Mouse (Mus musculus) bone marrow macrophage, adult 2 months (primary cell): ENCODE results near the gene Fam76a. TPM values are rescaled to one million over a fixed set of nuclear protein-coding genes. Genes with fewer than 3 reads are reported as not detected.
A peak's percentile ranks its signal among the peaks of the same experiment; 100 is the strongest.

Source experiments
- H3K27ac ChIP-seq: 2 replicates; pipeline ENCODE4 v1.5.1; 2012; ENCODE audit warnings: low read depth, low read length; ENCODE audit not compliant: insufficient read depth
- H3K4me1 ChIP-seq: 2 replicates; pipeline ENCODE4 v1.6.1; 2012; ENCODE audit warnings: low read length; ENCODE audit not compliant: control insufficient read depth, insufficient read depth
- H3K4me3 ChIP-seq: 2 replicates; pipeline ENCODE4 v1.5.1; 2012; ENCODE audit warnings: mild to moderate bottlenecking, low read length, moderate library complexity; ENCODE audit not compliant: insufficient read depth
- CTCF ChIP-seq: IDR thresholded peaks from 2 replicates; pipeline ENCODE4 v1.5.1; 2012; ENCODE audit warnings: low read depth, mild to moderate bottlenecking, low read length, moderate library complexity
- POLR2A ChIP-seq: IDR thresholded peaks from 2 replicates; pipeline ENCODE4 v1.6.1; 2012; ENCODE audit warnings: mild to moderate bottlenecking, low read depth, low read length, borderline replicate concordance
- polyA plus RNA-seq: library from polyadenylated mRNA; stranded (reverse); fragments of >200 nt; gene quantifications from 2 replicates; pipeline ENCODE4 v1.2.4, GENCODE M21; 2012; ENCODE audit not compliant: missing spikeins, insufficient read depth, insufficient read length

The Fam76a gene
- polyA plus RNA-seq, 1 experiment: 37.6 TPM

DNA sequence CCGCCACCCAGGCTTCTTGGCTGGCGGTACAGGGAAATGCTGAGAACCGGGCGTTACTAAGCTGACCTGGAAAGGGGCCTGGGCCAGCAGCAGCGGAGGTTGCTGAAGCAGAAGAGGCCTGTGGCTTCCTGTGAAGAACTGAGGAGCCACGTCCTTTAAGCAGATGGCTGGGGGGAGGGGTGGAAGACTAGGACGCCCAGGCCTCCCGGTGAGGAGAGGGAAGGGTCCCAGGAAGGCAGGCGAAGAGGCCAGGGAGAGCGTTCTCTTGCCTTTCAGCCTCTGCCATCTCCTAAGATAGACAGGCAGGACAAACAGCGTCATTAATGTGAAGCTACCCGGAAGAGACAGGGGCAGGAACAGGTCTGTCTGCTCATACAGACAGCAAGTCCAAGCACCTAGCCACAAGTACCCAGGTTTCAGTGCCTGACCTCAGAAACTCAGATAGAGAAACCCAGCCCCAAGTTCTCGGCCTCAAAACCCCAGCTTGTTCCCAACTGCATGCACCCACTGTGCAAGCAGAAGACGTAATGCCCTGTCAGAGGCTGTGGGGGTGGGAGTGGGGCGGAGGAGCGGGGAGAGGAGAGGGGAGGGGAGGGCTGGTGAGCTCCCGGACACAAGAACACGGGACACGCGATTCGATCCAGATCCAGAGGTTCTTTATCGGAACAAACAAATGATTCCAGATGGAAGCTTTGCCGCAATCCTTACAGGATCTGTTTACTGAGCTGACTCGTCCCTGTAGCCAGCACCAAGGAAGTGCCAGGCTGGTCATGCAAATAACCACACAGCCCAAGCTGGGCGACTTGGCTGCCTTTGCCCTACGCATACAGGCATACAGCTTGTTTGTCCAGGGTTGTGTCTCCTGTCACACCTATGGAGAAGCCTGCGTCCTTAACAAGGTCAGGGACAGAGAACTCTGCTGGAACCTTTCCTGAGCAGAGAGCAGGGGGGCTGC is 24.0 kb upstream of the Fam76a start:
- Histone ChIP-seq H3K27ac (peak overlapping the region; percentile 80), H3K4me1 (peaks cover 57% of the 10 kb centered on the region), H3K4me3 (peak overlapping the region; percentile 28)

DNA sequence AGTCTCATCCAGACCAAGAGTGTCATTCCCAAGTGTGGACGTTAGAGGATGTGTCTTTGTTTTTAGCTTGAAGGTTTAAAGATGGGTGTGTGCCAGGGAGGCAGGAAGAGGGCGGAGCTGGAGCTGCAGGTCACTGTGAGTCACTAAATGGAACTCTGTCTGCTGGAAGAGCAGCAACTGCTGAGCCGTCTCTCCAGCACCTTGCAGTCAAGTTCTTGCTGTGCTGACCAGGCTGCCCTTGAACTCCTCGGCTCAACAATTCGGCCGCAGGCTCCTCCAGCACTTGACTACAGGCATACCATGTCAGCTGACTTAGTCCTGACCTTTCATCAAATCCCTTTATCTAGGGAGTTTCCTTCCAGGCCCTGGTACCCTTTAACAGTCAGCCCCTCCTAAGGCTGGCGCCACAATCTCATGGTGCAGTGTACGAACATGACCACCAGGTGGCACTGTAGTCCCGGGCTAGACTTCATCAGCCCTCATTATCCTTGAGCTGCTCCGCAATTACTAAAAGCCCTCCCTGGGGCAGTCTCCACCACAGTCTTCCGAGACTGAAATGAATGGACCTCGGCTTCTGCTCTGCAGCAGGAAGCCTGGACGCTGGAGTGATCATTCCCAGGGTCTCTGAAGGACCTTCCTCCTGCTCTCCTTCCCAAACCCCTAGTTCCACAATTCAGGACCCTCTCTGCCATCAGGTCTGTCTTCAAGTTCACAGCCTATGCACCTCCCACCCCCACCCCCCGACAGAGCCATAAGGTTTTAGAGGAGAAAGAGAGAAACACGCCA is 23.1 kb upstream of the Fam76a start:
- Histone ChIP-seq H3K27ac (peak overlapping the region; percentile 80), H3K4me1 (peaks cover 48% of the 10 kb centered on the region), H3K4me3 (peak overlapping the region; percentile 28)
- TF ChIP-seq CTCF (peak; percentile 97), POLR2A (no peak)

More for the DNA sequence above, 24.0 kb upstream of the Fam76a start:
- TF ChIP-seq CTCF (no peak), POLR2A (no peak)

DNA sequence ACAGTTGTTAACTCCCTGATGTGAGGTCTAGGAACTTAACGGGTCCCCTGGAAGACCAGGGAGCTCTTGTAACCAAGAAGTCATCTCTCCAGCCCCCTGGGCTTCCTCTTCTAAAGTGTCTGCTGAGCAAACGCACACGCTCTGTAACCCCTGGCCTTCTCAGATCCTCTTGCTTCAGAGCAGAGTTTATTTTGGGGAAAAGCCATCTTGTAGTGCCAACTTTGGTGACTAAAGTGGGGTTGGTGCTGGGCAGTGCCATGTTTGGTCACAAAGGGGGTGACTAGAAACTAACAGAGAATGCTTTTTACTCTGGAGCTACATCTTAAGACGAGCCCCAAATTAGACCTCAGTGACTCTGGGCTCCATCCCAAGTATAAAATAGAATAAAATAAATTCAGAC is 22.4 kb upstream of the Fam76a start:
- peak overlapping the region; percentile 62 for H3K27ac ChIP-seq
- TF ChIP-seq POLR2A: no peak
- no peak for TF ChIP-seq CTCF

DNA sequence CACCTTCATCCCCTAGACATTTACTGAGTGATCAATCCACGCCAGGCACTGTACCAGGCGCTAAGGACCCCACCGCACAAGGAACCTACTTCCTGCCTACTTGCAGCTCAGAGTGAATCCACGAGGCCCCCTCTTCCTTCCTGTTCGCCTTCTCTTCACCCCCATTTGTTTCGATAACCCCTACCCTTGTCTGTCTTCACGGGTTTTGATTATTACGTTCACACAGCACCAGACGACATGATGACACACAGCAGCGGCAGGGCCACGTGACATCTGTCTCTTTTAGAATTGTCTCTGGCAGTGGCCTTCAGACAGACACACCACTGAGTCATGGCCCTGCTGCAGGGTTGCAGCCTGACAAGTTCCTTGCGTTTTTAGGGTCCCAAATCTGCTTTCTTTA is 21.7 kb upstream of the Fam76a start:
- Histone ChIP-seq H3K4me3 (no peak overlapping the region), H3K27ac (peak overlapping the region; percentile 62), H3K4me1 (peaks cover 47% of the 10 kb centered on the region)
- TF ChIP-seq CTCF (no peak), POLR2A (no peak)

More for the DNA sequence above, 22.4 kb upstream of the Fam76a start:
- Histone ChIP-seq H3K4me1 (peaks cover 45% of the 10 kb centered on the region), H3K4me3 (no peak overlapping the region)

DNA sequence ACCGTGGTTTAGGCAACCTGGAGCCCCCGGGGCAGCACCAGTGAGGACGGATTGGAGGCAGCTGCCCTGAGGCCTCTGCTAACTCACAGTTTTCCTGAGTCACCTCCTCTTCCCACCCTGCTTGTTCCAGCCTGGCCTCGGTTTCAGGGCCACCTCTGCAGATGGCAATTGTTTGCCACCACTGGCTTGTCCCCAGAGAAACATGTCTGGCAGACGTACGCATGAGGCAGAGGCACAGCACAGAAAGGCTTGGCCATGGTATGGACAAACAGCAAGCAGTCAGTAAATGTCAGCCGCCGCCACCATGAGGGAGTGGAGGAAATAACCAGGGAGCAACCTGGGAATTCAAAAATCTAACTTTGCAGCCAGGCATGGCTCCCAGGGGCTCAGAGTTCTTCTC is 20.7 kb upstream of the Fam76a start:
- TF ChIP-seq CTCF: no peak
- TF ChIP-seq POLR2A: no peak
- no peak overlapping the region for H3K27ac ChIP-seq
- peaks cover 42% of the 10 kb centered on the region for H3K4me1 ChIP-seq
- H3K4me3 ChIP-seq: no peak overlapping the region

DNA sequence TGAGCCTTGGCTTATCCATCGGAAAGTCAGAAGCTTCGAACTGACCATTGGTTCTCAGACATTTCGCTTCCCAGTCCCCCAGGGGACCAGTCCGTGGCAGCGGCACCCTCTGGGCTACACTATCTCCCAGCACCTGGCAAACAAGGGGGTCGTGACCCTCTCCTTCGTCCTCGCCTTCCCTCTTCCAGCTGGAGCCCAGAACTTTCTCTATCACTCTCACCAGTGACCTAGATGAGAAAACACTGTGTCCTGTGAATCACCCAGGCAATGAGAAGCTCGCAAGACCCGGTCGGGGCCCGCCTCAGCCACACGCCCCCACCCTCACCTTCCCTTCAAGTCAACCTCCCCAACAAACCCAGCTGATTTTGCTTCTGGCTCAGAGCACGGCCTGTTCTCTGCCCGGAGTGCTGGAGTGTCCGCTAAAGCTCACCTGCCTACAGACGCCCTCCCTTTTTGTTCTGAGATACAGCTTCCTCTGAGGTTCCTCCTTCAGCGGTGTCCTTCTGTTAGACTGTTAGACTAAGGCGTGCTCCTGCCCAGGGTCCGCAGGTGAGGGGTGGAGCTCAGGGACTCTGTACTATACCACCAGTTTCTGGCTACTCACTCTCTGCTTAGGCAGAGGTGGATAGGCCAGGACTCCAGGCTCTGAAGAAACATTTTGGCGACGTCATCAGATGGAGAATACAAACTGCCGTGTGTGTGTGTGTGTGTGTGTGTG is 18.8 kb upstream of the Fam76a start:
- H3K27ac ChIP-seq: no peak overlapping the region
- no peak for TF ChIP-seq CTCF
- no peak for TF ChIP-seq POLR2A
- no peak overlapping the region for H3K4me3 ChIP-seq
- H3K4me1 ChIP-seq: peaks cover 24% of the 10 kb centered on the region

DNA sequence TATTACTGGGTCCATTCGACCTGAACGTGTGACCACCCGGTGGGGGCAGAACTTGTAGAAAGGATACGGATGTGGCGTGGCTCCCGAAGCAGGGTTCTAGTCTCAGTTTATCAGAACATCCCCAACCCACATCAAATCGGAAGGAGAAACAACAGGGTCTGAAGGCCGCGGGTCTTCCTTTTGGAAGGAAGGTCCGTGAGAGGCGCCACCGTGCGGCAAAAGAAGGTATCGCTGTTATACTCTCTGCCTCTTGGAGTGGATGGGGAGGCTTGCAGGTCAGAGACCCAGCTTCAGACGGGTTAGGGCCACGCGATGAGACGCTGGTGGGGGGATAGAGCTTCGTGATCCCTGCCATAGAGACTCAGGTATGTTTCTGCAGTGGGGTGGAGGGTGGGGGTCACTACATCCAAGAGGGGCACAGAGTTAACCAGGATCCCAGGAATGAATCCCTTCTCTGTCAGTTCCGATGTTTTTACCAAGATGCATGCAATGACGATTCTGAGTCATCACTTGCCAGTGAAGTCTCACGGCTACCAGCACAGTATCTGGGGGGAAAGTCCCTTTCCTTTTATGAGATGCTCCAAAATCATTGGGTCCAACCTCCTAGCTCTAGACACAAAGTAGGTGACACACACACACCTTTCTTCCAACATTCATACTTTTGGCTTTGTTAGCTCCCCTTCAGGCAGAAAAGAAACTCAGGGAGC is 17.2 kb upstream of the Fam76a start:
- Histone ChIP-seq H3K27ac (no peak overlapping the region), H3K4me1 (peaks cover 17% of the 10 kb centered on the region), H3K4me3 (no peak overlapping the region)
- no peak for TF ChIP-seq POLR2A
- peak; percentile 84 for TF ChIP-seq CTCF

DNA sequence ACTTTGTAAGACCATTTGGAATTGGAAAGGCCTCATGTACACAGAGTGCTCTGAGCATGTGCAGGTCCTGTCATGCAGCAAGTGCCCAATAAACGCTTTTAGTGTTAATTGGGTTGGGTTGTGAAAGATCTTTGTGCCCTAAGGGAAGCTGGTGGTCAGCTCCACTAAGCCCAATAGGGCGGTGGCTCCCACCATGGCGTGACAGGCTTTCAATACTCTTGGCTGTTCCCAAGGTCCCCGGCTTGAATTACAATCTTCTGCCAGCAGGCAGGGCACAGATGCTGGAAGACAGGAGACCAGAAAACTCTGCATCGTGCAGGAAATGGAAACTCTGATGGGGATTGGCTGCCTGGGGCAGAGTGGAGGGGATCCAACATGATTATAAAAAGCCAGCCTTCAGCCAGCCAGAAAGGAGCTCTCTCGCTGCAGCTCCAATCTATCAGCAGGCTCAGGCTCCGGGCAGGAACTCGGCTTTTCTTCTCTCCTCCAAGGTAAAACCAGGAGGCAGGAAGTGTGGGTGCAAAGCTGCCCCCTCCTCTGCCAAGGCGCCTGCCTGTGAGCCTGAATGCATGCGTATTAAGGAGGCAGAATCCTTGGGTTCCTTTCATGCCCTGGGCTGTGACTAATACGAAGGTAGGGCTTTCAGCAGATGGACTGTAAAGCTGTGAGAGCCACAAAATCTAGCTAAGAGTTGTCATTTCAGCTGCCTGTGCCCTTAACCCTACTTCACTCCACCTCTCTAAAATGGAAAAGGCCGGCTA is 16.0 kb upstream of the Fam76a start:
- no peak overlapping the region for H3K4me3 ChIP-seq
- H3K27ac ChIP-seq: no peak overlapping the region
- TF ChIP-seq CTCF (no peak), POLR2A (no peak)
- peaks cover 8% of the 10 kb centered on the region for H3K4me1 ChIP-seq

DNA sequence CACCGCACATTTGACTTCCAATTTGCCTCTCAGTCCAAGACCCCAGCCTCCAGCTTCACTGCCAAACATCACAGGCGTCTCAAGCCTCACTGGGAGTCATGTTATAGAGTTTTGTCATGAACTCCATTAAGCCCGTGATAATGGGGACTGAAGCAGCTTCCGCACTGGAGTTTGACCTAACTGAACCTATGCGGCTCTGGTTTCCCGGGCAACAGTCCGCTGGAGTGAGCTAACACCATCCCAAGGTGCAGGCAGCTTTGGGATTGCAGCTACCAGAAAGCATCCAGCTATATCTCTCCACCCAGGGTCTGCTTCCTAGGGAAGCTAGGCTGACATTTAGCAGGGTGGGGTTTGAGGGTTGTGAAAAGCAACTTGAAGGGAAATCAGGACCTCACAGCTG is 12.3 kb upstream of the Fam76a start:
- H3K4me1 ChIP-seq: peaks cover 4% of the 10 kb centered on the region
- no peak for TF ChIP-seq POLR2A
- TF ChIP-seq CTCF: no peak
- H3K27ac ChIP-seq: no peak overlapping the region
- H3K4me3 ChIP-seq: no peak overlapping the region
